Mouse (Mus musculus): Measurements from ENCODE around the gene Snx29.
A peak's percentile ranks its signal among the peaks of the same experiment; 100 is the strongest.
"Not testable (repeated sequence)": the region's sequence is repeated elsewhere in the genome, so short reads cannot be mapped to it uniquely, and the experiment has no call there.

Gene Snx29

GRCm38 (mm10) chr16:11532592-11532991 lies 209.9 kb downstream of the Snx29 start:
- peak in 1 of 2 experiments; percentile 16 for DNase-seq (ENCODE audit: low spot score in 2 of 2)

DNA sequence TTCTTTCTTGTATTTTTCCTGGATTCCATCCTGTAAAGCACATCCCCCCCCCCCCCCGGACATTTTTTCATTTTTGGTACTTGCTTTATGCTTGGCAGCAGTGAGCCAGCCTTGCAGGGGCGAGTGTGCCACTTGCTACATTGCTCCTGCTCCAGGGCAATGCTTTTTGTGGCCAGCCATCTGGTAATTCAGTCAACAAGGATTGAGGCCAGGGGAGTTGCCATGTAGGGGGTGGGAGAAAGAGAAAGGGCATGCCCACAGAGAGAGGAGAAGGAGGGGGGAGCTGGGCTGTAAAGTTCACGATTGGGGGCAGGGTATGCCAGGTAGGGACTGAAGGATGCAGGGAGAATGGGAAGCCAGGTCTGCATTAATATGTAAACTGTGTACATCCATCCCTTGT lies 210.7 kb downstream of the Snx29 start:
- no peak for DNase-seq (ENCODE audit: low spot score in 2 of 2)

DNA sequence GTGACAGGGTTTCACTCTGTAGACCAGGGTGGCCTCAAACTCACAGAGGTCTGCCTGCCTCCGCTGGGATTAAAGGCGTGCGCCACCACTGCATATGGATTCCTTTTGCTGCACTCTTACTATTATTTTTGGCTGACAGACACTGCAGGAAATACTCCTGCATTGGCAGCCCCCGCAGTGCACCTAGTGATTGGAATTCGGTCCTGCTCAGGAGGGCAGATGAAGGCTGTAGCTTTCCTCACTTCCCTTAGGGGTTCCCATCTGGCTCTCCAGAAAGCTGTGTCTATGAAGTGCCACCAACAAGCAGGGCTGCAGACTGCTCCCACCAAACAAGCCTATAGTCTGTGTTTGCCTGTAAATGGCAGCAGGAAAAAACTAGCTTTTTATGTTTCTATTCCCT lies 215.0 kb downstream of the Snx29 start:
- no peak for DNase-seq (ENCODE audit: low spot score in 2 of 2)

GRCm38 (mm10) chr16:11538191-11538590 lies 215.5 kb downstream of the Snx29 start:
- DNase-seq (ENCODE audit: low spot score in 2 of 2) = no peak

- DNase-seq (ENCODE audit: low spot score in 2 of 2) = no peak
Measured at GRCm38 (mm10) chr16:11540961-11541360, 218.3 kb downstream of the Snx29 start.

- DNase-seq (ENCODE audit: low spot score in 2 of 2) = no peak
Measured at GRCm38 (mm10) chr16:11541769-11542168, 219.1 kb downstream of the Snx29 start.

DNA sequence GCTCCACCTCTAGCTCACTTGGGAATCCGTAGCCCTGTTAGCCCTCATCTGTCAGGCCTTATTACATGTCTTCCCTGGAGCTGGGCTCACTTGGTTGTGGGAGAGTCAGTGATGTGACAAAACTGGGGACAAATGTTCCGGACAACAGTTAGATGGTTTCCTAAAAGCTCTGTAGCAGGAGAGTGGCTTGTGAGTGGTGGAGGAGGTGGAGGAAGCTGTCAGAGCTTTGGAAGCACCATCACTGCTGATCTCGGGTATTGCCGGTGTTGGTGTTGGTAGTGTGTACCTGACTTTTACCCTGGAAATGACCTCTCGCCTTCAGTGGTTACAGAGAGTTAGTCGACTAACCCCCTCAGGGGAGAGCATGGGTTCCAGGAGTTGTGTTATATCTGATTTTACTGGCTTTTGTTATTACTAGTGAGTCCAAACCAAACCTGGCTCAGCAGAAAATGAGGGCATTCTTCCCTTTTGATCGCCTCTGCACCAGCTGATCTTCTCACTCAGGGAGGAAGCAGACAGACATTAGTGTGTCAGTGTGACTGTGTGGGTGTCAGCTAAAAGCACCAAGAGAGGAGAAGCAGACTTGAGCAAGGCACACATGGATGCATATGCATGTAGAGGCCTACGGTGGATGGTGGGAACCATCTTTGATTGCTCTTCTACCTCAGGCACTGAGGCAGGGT lies 227.5 kb downstream of the Snx29 start:
- DNase-seq (ENCODE audit: low spot score in 2 of 2) = no peak

GRCm38 (mm10) chr16:11561714-11562113 lies 239.0 kb downstream of the Snx29 start:
- no peak for DNase-seq (ENCODE audit: low spot score in 2 of 2)

DNA sequence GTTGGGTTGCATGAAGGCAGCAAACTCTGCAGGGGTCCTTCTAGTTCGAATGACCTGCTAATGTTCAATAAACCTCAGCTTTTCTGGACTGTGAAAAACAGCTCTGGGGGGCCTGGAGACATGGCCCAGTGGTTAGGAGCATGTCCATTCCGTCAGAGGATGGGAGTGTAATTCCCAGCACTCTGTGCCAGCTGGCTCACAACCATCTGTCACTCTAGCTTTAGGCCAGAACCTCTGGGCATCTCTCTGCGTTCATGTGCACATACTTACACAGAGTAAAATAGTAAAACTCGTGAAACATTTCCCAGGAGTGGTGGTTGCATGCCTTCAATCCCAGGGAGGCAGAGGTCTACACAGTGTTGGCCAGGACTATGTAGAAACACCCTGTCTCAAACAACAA lies 241.1 kb downstream of the Snx29 start:
- DNase-seq (ENCODE audit: low spot score in 2 of 2) = no peak

- no peak for DNase-seq (ENCODE audit: low spot score in 2 of 2)
Measured at GRCm38 (mm10) chr16:11565126-11565525, 242.4 kb downstream of the Snx29 start.

DNA sequence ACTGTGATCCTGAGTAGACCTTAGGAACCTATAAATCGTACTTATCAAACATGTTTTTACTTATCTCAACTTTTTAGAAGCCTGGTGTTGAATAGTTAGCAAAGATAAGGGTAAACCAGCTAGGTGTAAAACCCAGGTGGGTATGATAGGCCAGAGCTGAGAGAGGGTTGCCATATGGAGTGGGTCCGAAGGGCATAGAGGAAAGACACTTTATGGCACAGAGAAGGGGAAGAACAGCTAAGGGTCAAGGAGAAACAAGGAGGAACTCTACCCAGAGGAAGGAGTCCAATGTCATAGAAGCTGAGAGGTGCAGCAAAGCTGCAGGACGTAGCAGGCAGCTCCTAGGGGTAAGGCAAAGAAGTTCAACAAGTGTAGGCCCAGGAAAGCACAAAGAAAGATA lies 244.9 kb downstream of the Snx29 start:
- no peak for DNase-seq (ENCODE audit: low spot score in 2 of 2)

DNA sequence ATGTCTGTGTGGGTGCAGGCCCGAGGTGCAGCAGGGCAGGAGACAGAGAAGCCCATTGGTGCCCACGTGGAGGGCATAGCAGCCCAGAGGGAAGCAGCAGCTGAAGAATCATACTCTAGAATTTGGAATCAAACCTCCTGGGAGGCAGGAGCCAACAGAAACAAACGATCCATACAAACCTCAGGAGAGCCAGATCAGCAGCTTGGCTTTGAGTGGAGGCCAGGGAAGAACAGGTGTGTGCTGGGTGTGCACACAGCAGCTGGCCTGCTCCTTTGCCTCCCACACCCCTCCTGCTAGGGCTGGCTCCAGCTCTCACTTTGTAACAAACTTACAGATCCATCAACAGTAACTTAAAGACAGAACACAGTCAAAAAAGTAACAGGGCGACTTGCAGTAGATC lies 245.4 kb downstream of the Snx29 start:
- no peak for DNase-seq (ENCODE audit: low spot score in 2 of 2)

DNA sequence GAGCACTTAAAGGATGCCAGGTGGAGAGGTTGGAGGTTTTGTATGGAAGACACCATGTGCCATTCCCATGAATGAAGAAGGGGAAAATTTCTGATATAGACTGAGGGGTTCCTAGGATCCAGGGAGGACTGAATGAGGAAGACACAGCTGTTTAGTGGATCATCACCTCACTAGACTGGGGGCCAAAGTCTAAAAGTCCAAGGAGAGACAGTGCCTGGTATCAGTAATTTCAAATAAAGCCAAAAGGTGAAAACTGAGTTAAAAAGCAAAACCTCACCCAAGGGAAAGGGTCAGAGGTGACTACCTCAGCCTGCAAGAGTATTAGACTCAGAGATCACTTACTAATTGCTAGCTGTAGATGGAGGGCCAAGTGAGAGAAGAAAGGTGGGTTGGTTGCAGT lies 245.9 kb downstream of the Snx29 start:
- no peak for DNase-seq (ENCODE audit: low spot score in 2 of 2)

DNA sequence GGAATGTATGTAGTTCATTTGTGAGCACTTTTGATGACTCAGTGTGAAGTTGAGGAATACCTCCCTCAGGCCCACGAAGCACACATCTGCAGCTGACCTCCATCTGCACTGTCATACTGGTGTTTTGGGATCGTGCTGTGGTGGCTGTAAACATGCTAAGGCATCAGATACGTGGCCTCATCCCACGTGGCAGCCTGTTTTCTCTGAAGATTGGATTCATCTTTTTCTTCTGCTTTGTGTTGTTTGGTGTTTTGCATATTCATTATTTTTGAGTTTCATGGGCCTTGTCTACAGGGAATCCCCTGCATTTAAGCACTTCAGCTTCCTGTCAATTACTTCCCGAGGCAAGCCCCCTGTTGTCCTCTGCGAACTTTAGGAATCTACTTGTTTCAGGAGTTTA lies 246.4 kb downstream of the Snx29 start:
- DNase-seq (ENCODE audit: low spot score in 2 of 2) = no peak

- no peak for DNase-seq (ENCODE audit: low spot score in 2 of 2)
Measured at GRCm38 (mm10) chr16:11570072-11570471, 247.4 kb downstream of the Snx29 start.

DNA sequence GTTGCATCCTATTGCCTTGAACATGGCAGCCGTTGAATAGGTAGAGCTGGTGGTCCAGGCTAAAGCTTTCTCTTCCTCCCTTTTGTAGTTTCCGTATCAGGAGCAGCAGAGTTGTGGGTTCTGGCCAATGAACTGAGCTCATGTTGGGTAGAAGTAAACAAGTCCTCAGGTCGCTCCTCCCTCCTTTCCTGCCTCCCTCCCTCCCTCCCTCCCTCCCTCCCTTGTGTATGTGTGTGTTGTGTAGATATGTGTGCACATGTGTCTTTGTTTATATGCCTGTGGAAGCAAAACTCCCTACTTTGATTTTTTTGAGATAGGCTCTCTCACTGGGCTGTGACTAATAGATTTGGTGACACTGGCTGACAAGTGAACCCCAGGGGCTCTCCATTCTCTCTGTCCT lies 251.8 kb downstream of the Snx29 start:
- DNase-seq (ENCODE audit: low spot score in 2 of 2) = no peak

GRCm38 (mm10) chr16:11575733-11576132 lies 253.0 kb downstream of the Snx29 start:
- not testable (repeated sequence) for DNase-seq (ENCODE audit: low spot score in 2 of 2)

GRCm38 (mm10) chr16:11577541-11578255 lies 255.0 kb downstream of the Snx29 start:
- no peak for DNase-seq (ENCODE audit: low spot score in 2 of 2)

GRCm38 (mm10) chr16:11579676-11580098 lies 257.0 kb downstream of the Snx29 start:
- no peak for DNase-seq (ENCODE audit: low spot score in 2 of 2)

GRCm38 (mm10) chr16:11583941-11584639 lies 261.4 kb downstream of the Snx29 start:
- DNase-seq (ENCODE audit: low spot score in 2 of 2) = no peak

DNA sequence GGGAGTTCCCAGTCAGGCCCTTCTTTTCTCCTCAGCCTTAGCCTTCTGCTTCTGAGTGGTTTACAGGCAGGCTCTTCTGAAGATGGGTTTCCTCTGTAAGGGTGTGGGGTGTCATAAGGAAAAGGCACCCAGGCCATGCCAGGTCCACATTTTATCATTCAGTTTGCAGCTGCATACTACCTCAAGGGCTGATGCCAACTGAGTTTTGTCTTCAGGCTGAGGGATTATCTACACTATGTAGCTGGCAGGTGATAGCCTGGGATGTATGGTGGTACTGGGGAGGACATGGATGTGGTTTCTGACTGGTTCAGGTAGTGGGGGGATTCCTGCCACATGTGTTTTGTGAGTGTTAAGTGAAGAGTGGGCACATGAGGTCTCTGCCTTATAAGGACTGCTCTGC lies 266.0 kb downstream of the Snx29 start:
- no peak for DNase-seq (ENCODE audit: low spot score in 2 of 2)

DNA sequence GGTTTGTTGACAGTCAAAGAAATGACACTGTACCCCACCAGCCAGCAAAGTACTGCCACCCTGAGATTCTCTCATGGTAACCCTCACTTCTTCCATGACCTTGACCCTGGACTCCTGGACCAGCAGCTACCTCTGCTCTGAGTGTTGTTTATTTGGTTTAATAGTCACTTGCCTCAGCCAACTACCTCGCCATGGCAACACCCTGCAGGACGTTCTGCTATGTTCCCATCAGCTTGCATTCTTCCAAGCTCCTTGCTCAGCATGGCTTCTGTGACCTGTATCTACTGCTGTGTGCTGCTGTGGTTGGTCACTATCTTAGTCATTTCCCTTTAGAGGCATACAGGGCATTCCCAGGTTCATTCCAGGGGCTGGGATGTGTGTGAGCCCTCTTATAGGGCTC lies 266.6 kb downstream of the Snx29 start:
- DNase-seq (ENCODE audit: low spot score in 2 of 2) = no peak

All from urinary bladder, adult 18-20 months (tissue).